Mouse (Mus musculus) urinary bladder, postnatal 14 days (tissue): ENCODE results near the gene Snx1.

Source experiments
- DNase-seq: peaks from one replicate; pipeline ENCODE4 v3.0.0; 2021; ENCODE audit warnings: low spot score

Gene Snx1

DNA sequence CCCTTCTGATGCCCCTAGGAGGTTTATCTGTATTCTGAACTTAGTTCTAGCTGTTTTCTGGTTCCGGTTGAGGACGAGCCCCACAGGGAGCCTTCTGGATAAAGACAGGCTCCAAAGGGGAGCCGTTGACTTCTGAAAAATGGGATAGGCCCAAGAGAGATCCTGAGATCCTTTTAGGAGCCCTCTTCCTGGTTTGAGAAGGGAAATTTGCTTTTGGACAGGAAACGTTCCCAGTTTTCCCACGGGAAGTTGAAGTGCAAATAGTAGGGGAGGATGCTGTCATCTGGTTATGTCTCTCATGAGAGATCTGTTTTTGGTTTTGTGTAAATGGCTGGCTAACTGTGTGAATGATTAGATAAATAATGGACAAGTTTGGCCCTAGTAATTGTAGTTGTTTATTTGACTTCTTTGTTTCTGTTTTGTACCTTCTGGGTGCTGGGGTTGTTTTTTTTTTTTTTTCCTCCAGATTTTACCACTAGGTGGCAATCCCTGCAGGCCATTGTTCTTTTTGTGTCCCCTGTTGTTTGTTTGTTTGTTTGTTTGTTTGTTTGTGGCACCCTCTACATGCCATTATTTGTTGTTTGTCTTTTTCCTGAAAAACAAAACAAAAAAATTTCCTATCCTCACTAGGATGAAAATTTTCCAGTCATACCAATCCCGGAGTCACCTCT, 76.3 kb downstream of the Snx1 start:
- DNase-seq: no peak

DNA sequence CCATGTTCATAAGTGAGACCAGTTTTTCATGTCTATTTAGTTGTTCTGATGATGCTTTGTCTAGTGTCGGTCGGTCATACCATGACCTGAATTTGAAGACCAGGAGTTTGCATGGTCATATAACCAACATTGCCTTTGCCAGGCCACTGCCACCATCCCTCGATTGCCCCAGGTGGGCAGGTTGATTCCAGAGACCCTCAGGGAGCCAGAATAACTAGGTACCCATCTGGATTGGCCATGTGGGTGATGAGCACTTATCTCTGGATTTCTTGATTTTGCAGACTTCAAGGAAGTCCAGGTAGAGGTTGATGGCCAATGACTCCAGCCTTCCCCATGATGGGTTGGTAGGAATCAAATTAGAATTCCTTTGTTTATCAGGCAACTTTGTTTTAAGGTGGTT, 83.1 kb downstream of the Snx1 start:
- no peak for DNase-seq

DNA sequence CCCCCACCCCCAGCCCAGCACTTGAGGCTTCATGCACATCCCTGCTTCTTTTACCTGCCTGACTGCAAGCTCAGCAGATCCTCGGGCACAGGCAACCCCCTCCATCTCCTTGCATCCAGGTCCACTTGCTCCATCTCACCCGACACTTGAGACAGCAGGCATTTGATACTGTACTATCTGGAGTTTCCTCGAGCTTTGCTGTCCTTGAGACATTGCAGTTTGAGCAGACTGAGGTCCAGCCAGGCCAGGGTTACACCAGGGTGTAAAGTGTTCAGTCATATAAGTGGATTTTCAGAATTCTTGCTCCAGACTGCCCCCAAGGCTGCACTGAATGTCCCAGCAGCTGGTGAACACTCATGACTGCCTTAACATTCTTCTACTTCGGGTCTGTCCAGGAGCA, 84.1 kb downstream of the Snx1 start:
- no peak for DNase-seq

DNA sequence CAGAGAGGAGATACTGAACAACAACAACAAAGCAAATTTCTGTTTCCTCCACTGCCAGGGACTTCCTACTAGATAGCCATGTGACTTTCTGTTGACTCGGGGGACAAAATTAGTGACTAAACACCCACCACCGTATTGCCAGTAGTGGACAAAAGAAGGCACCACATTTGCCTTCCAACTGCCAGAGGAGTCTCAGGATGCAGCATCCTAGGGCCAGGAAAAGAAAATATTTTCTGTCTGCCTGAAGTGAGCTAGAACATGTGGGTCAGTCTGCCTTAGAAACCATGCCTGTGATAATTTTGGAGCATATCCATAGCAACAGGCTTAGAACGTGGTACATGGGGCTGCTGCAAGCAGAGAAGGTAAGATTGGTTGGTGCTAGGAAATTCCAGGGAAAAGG, 85.6 kb downstream of the Snx1 start:
- DNase-seq: no peak

DNA sequence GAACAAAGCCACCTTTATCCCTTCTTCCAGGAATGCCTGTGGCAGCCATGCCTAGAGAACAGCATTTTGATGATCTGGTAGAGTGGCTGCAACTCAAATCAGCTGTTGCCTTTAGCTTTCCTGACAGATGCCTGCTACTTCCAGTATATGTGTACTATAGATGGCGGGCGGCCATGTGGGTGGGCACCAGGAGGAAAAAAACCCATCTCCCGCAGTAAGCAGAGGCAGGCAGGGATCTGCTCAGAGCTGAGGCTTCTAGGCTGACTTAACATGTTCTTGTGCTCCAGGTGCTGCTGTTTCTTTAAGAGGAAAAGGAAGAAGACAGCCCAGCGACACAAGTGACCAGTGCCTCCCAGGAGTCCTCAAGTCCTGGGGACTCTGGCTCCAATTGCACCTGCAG, 87.1 kb downstream of the Snx1 start:
- no peak for DNase-seq

GRCm38 (mm10) chr9:66038581-66038980, 87.8 kb downstream of the Snx1 start:
- no peak for DNase-seq
